8 mouse cellular contexts compared by ENCODE assay signal in genomic region chr11:45955127-45955627, GRCm38 (mm10). TPM values are rescaled to one million over a fixed set of nuclear protein-coding genes. Genes with fewer than 3 reads are reported as not detected.
DNase-seq lines count a peak whose midpoint lies in the region; ATAC-seq and TF ChIP-seq lines count a peak whose summit lies in the region.

Gene Thg1l, minus strand, starts transcription at chr11:45955494.

- TF ChIP-seq CTCF in heart, adult 2 months (IDR thresholded peaks at IDR 0.05), result no peak

- ATAC-seq in embryonic facial prominence, embryonic 13.5 days (ENCODE audit: insufficient number of reproducible peaks, insufficient read depth, low FRiP score, low TSS enrichment, low read depth), result peak; percentile 96
- ATAC-seq in limb, embryonic 13.5 days (ENCODE audit: low FRiP score, low read depth), result peak; percentile 98
- peak; percentile 99 for ATAC-seq in midbrain, embryonic 16.5 days

- H3K9me3 ChIP-seq in embryonic facial prominence, embryonic 13.5 days, result no peaks in the 10 kb centered on the region
- H3K9me3 ChIP-seq in limb, embryonic 13.5 days, result no peaks in the 10 kb centered on the region
- no peaks in the 10 kb centered on the region for H3K9me3 ChIP-seq in midbrain, embryonic 16.5 days (replicated peaks; ENCODE audit: control insufficient read depth, low read length, poor library complexity, severe bottlenecking)

- H3K79me2 ChIP-seq in heart, adult 2 months (replicated peaks; ENCODE audit: control insufficient read depth, insufficient read depth, low read length), result no peaks in the 10 kb centered on the region

- H3K27ac ChIP-seq in embryonic facial prominence, embryonic 13.5 days, result no peak within 1 kb of the TSS
- peak within 1 kb of the TSS; percentile 91 for H3K27ac ChIP-seq in heart, adult 2 months
- H3K27ac ChIP-seq in limb, embryonic 13.5 days, result no peak within 1 kb of the TSS
- peak within 1 kb of the TSS; percentile 81 for H3K27ac ChIP-seq in midbrain, embryonic 16.5 days (ENCODE audit: low read length)

- peak within 1 kb of the TSS; percentile 70 for H3K9ac ChIP-seq in embryonic facial prominence, embryonic 13.5 days
- H3K9ac ChIP-seq in heart, adult 2 months (ENCODE audit: low read depth, low read length), result peak within 1 kb of the TSS; percentile 73
- H3K9ac ChIP-seq in limb, embryonic 13.5 days, result peak within 1 kb of the TSS; percentile 48; the same call in 1 of the 2 replicates
- peak within 1 kb of the TSS; percentile 69; the same call in 1 of the 2 replicates for H3K9ac ChIP-seq in midbrain, embryonic 16.5 days (ENCODE audit: low read depth, low read length)

- peak; percentile 95 for DNase-seq in 3134 (ENCODE audit: extremely low read depth, insufficient read length, low spot score)
- DNase-seq in adrenal gland, postnatal 36 days, result peak; percentile 91 to 95
- peak; percentile 92 to 95 for DNase-seq in heart, adult 2 months
- DNase-seq in kidney, adult 8-10 months, result peak; percentile 88 to 92
- peak; percentile 85 to 90 for DNase-seq in spleen, postnatal 10 days (ENCODE audit: low spot score in 2 of 2)

- peak; percentile 62; the same call in 1 of the 2 replicates for TF ChIP-seq EP300 in heart, adult 2 months (IDR thresholded peaks at IDR 0.05; ENCODE audit: insufficient read depth, low read depth, low read length)

- H3K27me3 ChIP-seq in embryonic facial prominence, embryonic 13.5 days, result no peaks in the 10 kb centered on the region
- H3K27me3 ChIP-seq in heart, adult 2 months (ENCODE audit: control insufficient read depth, insufficient read depth, low read length), result no peaks in the 10 kb centered on the region
- H3K27me3 ChIP-seq in limb, embryonic 13.5 days, result no peaks in the 10 kb centered on the region
- H3K27me3 ChIP-seq in midbrain, embryonic 16.5 days (ENCODE audit: control insufficient read depth, insufficient read depth, low read depth, low read length), result no peaks in the 10 kb centered on the region

- peak within 1 kb of the TSS; percentile 64 for H3K4me2 ChIP-seq in embryonic facial prominence, embryonic 13.5 days
- H3K4me2 ChIP-seq in limb, embryonic 13.5 days (replicated peaks), result peak within 1 kb of the TSS; percentile 69
- H3K4me2 ChIP-seq in midbrain, embryonic 16.5 days (ENCODE audit: low read length), result peak within 1 kb of the TSS; percentile 62

- under 1% methylated on average over 32 of the region's 32 CpGs for WGBS in embryonic facial prominence, embryonic 13.5 days
- under 1% methylated on average over 32 of the region's 32 CpGs for WGBS in heart, adult 2 months
- under 1% methylated on average over 32 of the region's 32 CpGs for WGBS in limb, embryonic 13.5 days
- WGBS in midbrain, embryonic 16.5 days, result under 1% methylated on average over 32 of the region's 32 CpGs

- TF ChIP-seq POLR2A in heart, adult 2 months (IDR thresholded peaks at IDR 0.05; ENCODE audit: insufficient read depth, low read depth, low read length), result no peak; the same call in 1 of the 2 replicates

- peaks cover 3% of the 10 kb centered on the region; the same call in 1 of the 2 replicates for H3K4me1 ChIP-seq in embryonic facial prominence, embryonic 13.5 days
- H3K4me1 ChIP-seq in heart, adult 2 months (ENCODE audit: control insufficient read depth, insufficient read depth, low read length), result no peaks in the 10 kb centered on the region
- H3K4me1 ChIP-seq in limb, embryonic 13.5 days, result no peaks in the 10 kb centered on the region
- peaks cover 4% of the 10 kb centered on the region for H3K4me1 ChIP-seq in midbrain, embryonic 16.5 days (ENCODE audit: control insufficient read depth, insufficient read depth, low read length)

- peaks cover 19% of the 10 kb centered on the region for H3K36me3 ChIP-seq in embryonic facial prominence, embryonic 13.5 days
- H3K36me3 ChIP-seq in heart, adult 2 months (ENCODE audit: control insufficient read depth, insufficient read depth, low read length), result no peaks in the 10 kb centered on the region
- H3K36me3 ChIP-seq in limb, embryonic 13.5 days, result peaks cover 24% of the 10 kb centered on the region
- H3K36me3 ChIP-seq in midbrain, embryonic 16.5 days (ENCODE audit: control insufficient read depth, insufficient read depth, low read length), result peaks cover 2% of the 10 kb centered on the region; the same call in 1 of the 2 replicates

- intact Hi-C loops in heart, adult 2 months (cut with DNase I), result loop anchor here (10.0 kb wide), 1 partner anchor 480 kb away; the partner anchor contains the start of gene Med7

- peak within 1 kb of the TSS; percentile 66 for H3K4me3 ChIP-seq in embryonic facial prominence, embryonic 13.5 days
- peak within 1 kb of the TSS; percentile 72 for H3K4me3 ChIP-seq in heart, adult 2 months
- peak within 1 kb of the TSS; percentile 69 for H3K4me3 ChIP-seq in limb, embryonic 13.5 days
- peak within 1 kb of the TSS; percentile 75 for H3K4me3 ChIP-seq in midbrain, embryonic 16.5 days (ENCODE audit: low read depth, low read length)

RNA-seq across cellular contexts. Expression of gene Thg1l, which starts in this region (rescaled TPM):
- total RNA-seq in adrenal gland, postnatal 36 days (2021), result 10 to 100 TPM; 14.6 to 18.2 TPM
- 12.7 and 13.2 TPM in 2 replicates for polyA plus RNA-seq in embryonic facial prominence, embryonic 13.5 days (2015; fragmentation: Nextera tagmentation; extraction: Ambion mirVana)
- total RNA-seq in heart, adult 2 months (2021), result 1 to 10 TPM; 5.9 to 6.0 TPM
- polyA plus RNA-seq in heart, adult 2 months (2012; rRNA removed), result 5.7 and 7.2 TPM in 2 replicates
- polyA plus RNA-seq in limb, embryonic 13.5 days (2015; fragmentation: Nextera tagmentation; extraction: Ambion mirVana), result 14.3 and 16.3 TPM in 2 replicates
- 9.3 and 10.0 TPM in 2 replicates for polyA plus RNA-seq in midbrain, embryonic 16.5 days (2015; fragmentation: Nextera tagmentation; extraction: Ambion mirVana)

Comparison
In these comparisons a context has a peak if more than half of its experiments do, and no peak if none do; other contexts are left out.
1. H3K27ac ChIP-seq: peak in heart, adult 2 months (single experiment) and midbrain, embryonic 16.5 days (single experiment); none in embryonic facial prominence, embryonic 13.5 days (single experiment) and limb, embryonic 13.5 days (single experiment).
2. Peak in every context shown above with its lines, with median percentiles within 50 percentile points of each other: DNase-seq, ATAC-seq, H3K4me2 ChIP-seq, H3K4me3 ChIP-seq and H3K9ac ChIP-seq.